Mouse (Mus musculus) brown adipose tissue, adult 24 weeks (tissue): ENCODE results near the gene Fto. TPM values are rescaled to one million over a fixed set of nuclear protein-coding genes. Genes with fewer than 3 reads are reported as not detected.

ENCODE experiments used
- H3K27ac ChIP-seq: fragments of 200-500 bp; replicated peaks from 2 replicates; pipeline ENCODE4 v1.5.1; 2012; ENCODE audit warnings: low read depth, mild to moderate bottlenecking, low read length
- H3K4me1 ChIP-seq: fragments of 200-500 bp; 2 replicates; pipeline ENCODE4 v1.6.1; 2012; ENCODE audit warnings: low read length, mixed read lengths; ENCODE audit not compliant: control insufficient read depth, insufficient read depth, insufficient read length
- H3K4me3 ChIP-seq: fragments of 200-500 bp; 2 replicates; pipeline ENCODE4 v1.5.1; 2012; ENCODE audit warnings: low read depth, mild to moderate bottlenecking, low read length, moderate library complexity; ENCODE audit not compliant: insufficient read depth
- polyA plus RNA-seq: library from polyadenylated mRNA; stranded (reverse); fragments of >200 nt; gene quantifications from 2 replicates; pipeline ENCODE4 v1.2.4, GENCODE M21; 2012; ENCODE audit not compliant: missing spikeins, insufficient read depth, insufficient read length

Fto gene
- polyA plus RNA-seq: 29.5 and 39.7 TPM in 2 replicates

DNA sequence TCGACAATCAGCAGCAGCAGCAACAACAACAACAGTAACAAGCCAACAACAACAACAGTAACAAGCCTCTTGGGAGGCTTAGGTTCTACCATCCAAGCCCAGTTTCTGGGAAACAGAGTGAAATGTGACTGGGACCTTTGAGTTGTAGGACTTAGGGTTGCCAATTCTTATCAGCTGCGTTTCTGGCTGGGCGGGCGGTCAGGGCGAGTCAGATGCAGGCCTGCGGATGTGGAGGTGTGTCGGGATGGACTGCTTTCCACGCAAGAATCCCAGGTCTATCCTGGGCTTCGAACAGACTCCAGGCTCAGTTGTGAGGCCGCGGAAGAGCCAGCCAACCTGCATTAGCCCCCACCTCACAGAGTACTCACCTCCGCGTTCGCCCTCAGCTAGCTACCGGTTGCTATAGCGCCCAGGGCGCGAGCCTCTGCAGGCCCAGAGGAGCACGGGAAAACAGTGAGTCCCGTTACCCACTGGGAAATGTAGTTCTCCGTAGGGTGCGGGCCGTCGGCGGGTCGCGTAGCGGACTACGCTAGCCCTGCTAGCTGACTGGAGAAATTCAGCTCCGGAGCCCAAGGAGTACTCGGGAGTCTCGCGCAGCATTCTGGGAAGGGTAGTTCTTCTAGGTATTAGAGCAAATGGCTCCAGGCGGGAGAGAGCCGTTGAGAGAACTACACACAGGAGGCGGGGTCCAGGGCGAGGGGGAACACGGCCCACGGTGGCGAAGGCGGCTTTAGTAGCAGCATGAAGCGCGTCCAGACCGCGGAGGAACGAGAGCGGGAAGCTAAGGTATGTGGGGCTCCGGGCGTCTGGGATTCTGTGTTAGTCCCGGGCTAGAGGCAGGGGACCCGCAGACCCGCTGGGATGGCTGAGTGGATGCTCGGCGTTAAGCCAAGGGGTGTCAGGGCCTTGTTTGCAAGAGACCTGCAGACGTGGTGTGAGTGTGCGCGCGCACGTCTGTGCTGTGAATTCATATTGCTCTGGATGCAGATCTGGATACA is at the start of gene Fto, which contains the start of gene Rpgrip1l:
TSS of gene Fto (plus strand) at position 691 of the 998 bp plus-strand sequence.
TSS of gene Rpgrip1l (minus strand) at position 428 of the 998 bp plus-strand sequence.
- Histone ChIP-seq H3K27ac (peak within 1 kb of the TSS; percentile 44), H3K4me3 (peak within 1 kb of the TSS; percentile 87), H3K4me1 (no peaks in the 10 kb centered on the region)

DNA sequence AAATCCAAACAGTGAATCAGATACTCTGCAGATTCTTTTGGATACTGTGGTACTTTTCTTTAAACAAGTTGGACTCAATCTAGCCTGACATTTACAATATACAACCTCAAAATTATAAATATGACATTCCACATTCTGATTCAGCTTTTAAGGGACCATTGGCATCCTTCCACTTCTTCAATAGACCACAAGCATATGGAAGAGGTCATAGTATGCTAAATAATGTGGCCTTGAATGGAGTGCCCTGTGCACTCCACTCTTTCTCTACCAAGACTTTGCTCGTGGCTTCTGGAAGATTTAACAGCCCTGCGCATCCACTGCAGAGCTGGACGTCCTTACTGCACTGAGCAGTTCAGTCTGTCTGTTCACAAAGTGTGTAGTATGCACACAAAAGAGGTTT is 49.4 kb upstream of the Fto start:
- no peaks in the 10 kb centered on the region for H3K4me1 ChIP-seq
- no peak overlapping the region for H3K27ac ChIP-seq
- H3K4me3 ChIP-seq: no peak overlapping the region

DNA sequence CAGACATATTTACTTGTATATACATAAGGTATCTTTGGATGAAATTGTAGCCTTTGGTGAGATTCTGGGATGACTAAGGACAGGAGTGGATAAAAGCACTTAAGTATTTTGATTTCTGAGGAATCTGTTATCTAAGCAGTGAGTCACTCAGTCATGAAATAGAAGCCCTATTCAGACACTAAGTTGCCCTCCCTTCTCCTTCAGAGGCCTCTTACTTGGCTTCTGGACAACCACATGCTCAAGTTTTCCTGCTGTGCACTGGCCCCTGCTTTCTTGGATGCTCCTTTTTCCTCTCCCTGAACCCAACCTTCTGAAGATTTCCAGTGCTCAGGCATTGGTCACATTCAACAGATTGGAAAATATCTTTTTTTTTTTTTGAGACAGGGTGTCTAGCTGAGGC is 48.8 kb upstream of the Fto start:
- Histone ChIP-seq H3K4me3 (no peak overlapping the region), H3K4me1 (no peaks in the 10 kb centered on the region), H3K27ac (no peak overlapping the region)

DNA sequence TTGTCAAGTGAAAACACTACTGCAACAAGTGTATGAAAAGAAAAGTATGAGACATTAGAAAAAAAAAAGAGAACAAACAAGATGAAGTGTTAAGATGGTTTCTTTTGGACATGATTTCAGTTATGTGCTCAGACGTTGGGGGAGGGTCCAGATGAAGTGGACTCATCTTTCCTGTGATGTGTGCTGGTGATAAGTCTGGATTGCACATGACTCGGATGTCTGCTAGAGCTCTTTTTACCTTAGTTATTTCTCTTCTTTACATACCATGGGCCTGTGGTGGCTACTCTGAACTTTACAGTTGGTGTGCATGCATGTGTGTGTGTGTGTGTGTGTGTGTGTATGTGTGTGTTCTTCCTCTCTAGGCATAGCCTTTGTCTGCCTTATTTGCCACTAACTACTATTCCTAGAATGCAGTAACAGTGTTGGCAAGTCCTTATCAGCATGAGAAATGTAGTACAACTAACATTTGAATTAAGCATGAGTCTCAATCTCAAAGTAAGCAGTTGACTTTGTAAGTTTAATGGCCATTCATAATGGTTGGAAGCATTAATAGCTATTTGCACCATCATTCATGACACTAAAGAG is 43.9 kb upstream of the Fto start:
- H3K4me1 ChIP-seq: no peaks in the 10 kb centered on the region
- H3K27ac ChIP-seq: no peak overlapping the region
- no peak overlapping the region for H3K4me3 ChIP-seq

DNA sequence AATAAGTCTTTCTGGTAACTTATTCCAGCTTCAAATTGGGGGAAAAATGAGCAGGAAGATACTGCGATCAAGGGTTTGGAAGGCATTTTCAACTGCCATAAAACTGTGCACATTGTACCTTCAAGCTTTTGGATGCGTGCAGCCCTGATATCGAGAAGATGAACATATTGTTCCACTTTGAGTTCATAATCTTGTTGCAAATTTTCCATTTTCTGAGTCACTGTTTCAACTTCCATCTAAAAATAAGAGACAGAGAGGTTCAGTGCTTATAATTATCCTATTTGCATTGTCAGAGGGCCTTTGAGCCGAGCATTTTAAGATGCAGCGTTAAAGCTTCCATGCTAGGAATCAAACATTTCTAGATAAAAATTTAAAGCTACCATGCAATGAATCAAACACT is 39.8 kb upstream of the Fto start:
- H3K4me3 ChIP-seq: no peak overlapping the region
- H3K4me1 ChIP-seq: no peaks in the 10 kb centered on the region
- H3K27ac ChIP-seq: no peak overlapping the region

DNA sequence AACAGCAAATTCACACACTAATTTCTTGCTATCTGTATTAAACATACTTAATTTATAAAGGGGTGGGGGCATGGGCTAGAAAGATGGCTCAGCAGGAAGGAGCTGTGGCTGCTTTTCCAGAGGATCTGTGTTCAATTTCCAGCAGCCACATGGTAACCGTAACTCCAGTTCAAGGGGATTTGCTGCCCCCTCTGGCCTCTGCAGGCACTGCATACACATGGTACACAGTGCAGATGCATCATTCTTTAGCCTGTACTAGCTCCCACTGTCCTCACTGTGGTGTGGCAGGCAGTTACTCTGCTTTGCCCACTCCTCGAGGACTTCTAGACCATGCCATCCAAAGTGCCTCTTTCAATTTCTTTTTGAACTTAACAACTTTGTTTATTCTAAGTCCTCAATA is 37.0 kb upstream of the Fto start:
- Histone ChIP-seq H3K4me3 (no peak overlapping the region), H3K27ac (no peak overlapping the region), H3K4me1 (no peaks in the 10 kb centered on the region)

DNA sequence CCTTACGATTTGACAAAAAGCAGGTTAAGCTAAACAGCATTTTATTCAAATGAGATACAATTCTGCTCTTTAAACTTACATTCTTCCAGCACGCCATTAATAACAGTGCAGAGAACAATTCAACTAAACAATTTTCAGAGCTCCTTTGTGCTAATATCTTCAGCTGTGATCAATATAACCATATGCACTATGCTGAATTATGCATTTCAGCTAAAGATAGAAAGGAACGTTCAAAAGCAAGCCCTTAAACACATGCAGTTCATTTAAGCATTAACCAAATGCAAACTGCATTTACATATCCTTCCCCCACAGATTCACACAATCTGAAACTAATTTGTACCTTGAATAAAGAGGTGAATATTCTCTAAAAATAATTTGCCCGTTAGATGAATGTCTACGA is 35.3 kb upstream of the Fto start:
- Histone ChIP-seq H3K4me3 (no peak overlapping the region), H3K27ac (no peak overlapping the region), H3K4me1 (no peaks in the 10 kb centered on the region)

DNA sequence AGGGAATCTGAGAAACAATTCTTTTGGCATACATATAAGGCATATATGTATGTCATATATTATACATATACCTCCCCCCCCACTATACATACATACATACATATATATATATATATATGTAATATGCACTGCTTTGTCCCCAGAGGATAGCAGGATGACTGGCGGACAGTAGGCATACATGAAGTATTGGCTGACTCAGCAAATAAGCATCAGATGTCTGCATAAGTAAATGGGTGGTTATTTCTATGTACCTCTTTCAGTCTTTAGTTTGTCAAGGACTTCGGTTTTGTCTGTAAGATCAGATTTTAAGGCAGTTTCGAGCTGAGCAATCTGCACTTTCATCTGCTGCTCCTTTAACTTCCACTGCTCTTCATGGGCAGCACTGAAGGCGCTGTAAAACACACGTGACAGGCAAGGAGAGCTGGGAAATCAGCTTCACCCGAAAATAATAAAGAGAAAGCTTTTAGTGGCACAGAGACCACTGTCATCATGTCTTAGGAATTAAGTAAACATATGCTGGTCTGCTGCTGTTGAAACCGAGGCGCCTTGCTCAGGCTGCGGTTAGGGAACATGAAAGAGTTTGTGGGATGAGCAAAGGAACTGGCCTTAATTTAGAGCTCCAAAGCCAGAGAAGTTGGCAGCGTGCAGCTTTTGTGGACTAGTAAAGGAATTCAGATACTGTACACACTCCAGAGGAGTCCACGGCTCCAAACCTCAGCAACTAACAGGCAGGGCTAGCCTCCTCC is 32.7 kb upstream of the Fto start:
- H3K4me1 ChIP-seq: no peaks in the 10 kb centered on the region
- H3K4me3 ChIP-seq: no peak overlapping the region
- H3K27ac ChIP-seq: no peak overlapping the region

DNA sequence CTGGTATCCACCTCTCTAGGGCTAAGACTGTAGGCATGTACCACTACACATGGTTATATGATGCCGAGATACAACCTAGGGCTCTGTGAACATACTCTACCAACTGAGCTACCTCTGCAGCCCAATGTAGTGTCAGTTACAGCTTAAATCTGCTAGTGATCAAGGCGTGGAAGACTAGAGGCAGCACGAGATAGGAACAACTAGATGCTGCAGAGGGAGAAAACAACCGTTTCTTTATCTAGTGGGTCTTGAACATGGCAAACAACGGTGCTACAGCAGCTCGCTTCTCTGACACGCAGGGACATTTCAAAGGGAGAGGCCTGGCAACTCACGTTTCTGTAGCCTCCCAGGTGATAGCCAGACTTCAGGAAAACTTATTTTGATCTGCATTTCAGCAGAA is 31.8 kb upstream of the Fto start:
- no peak overlapping the region for H3K27ac ChIP-seq
- H3K4me1 ChIP-seq: no peaks in the 10 kb centered on the region
- H3K4me3 ChIP-seq: no peak overlapping the region

DNA sequence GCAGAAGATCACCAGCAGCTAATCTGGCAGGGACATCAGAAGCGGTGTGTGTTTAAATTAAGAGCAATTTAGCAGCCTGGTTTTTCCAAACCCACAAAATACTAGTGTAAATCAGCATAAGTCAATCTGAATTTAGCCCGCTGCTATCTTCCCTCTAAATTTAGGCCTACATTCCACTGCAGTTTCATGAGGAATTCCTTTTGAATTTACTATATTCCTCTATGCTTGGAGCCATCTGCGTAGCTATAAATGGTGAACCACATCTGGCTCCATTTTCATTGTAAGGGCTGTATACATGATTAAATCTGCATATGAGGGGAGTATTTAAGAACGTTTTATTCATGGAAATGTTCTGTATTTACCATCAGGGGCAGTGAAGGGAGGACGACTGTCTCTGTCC is 30.7 kb upstream of the Fto start:
- no peak overlapping the region for H3K27ac ChIP-seq
- H3K4me3 ChIP-seq: no peak overlapping the region
- H3K4me1 ChIP-seq: no peaks in the 10 kb centered on the region

DNA sequence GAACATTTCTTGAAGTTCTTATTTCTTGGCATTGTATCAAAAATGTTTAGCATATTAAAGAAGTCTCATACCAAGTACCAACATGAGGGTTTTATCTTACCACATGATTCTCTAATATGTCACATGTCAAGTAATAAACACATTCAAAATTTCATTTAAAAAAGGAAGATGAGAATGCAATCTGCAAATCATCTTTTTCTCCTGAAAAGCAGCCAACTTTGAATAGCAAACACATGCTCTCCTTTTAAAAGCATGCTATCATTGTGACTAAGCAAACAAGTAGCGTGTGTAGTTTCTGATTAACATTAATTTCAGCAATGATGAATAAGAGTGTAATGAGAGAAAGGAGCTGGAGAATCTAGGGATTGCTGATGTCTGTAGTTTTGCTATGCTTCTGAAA is 29.5 kb upstream of the Fto start:
- Histone ChIP-seq H3K4me3 (no peak overlapping the region), H3K4me1 (no peaks in the 10 kb centered on the region), H3K27ac (no peak overlapping the region)

DNA sequence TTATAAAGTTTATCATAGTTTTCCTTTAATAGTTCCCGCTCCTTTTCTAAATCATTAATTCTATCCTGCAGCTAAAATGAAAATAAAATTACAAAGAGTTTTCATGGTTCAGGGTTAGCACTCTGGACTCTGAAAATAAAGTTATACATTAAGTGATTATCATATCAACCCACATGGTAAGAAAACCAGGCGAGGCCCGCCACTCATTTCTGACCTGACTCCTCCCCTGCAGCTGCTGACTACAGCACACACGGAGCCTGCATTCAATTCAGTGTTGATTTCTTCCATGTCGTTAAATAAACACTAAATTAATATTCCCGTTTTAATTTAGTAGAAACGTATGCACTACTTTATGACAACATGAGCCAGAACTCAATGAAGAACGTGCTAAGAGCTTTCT is 27.1 kb upstream of the Fto start:
- no peaks in the 10 kb centered on the region for H3K4me1 ChIP-seq
- no peak overlapping the region for H3K27ac ChIP-seq
- no peak overlapping the region for H3K4me3 ChIP-seq

DNA sequence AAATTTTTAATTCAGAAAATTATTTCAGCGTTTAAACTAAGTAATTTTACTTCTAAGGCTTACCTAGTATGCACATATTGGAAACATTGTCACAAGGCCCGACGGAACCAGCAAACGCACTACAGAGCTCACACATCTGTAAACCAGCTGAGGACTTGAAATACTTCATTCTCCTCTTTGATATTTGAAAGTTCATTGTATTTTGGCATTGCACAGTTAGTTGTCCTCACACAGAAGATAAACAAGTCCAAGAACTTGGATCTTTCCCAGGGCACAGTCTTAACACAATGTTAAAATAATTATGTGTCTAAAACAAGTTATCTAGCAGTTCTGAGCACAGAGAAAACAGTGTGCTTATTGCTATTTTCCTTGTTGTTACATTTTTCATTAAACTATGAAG is 22.7 kb upstream of the Fto start:
- no peak overlapping the region for H3K4me3 ChIP-seq
- no peak overlapping the region for H3K27ac ChIP-seq
- no peaks in the 10 kb centered on the region for H3K4me1 ChIP-seq

DNA sequence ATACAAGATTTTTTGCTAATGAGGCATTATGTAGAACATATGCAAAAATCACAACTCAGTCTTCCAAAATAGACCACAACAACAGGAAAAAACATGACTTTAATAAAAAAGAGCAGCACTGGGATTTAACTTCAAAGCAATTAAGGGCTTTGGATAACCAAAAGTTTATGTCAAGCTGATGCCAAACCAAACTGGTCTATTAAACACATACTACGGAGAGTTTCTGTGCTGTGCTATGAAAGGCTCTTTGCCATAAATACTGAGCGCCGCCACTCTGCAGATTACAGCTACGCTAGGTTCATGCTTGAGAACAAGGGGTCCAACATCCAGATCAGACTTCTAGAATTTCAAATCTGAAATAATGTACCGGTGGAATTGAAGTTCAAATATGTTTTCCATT is 17.5 kb upstream of the Fto start:
- Histone ChIP-seq H3K4me1 (no peaks in the 10 kb centered on the region), H3K27ac (no peak overlapping the region), H3K4me3 (no peak overlapping the region)

DNA sequence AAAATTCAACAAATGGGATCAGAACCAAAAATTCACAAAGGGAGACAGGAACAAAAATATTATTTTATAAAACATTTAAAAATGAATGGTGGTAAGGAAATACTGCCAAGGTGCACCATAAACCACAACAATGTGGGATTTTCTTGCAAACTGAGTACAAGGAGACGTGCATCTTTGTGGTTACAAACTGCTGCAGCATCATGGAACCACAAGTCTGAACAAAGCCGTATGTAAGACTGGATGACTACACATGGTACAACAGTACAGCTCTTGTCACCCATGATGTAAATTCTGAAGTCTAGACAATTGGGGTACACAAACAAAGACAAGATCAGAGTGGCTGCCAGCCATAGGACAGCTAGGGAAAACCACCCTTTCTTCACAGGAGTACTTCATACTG is 14.7 kb upstream of the Fto start:
- no peaks in the 10 kb centered on the region for H3K4me1 ChIP-seq
- H3K4me3 ChIP-seq: no peak overlapping the region
- no peak overlapping the region for H3K27ac ChIP-seq
